8 mouse cellular contexts compared by ENCODE assay signal in genomic region chr11:77512891-77513810, GRCm38 (mm10). TPM values are rescaled to one million over a fixed set of nuclear protein-coding genes. Genes with fewer than 3 reads are reported as not detected.
DNase-seq lines count a peak whose midpoint lies in the region; ATAC-seq lines count a peak whose summit lies in the region.

No protein-coding gene starts in this region.

- no peaks in the 10 kb centered on the region for H3K9me3 ChIP-seq in forebrain, embryonic 13.5 days (replicated peaks)

- H3K36me3 ChIP-seq in forebrain, embryonic 13.5 days (ENCODE audit: poor library complexity, severe bottlenecking): peaks cover 6% of the 10 kb centered on the region; the same call in 1 of the 2 replicates

- ATAC-seq in cerebellum, adult (ENCODE audit: insufficient number of reproducible peaks, low FRiP score, low TSS enrichment): 0 out of 2 replicates have a peak, but pooled peaks have one; percentile 36
- peak; percentile 68 for ATAC-seq in forebrain, embryonic 13.5 days
- ATAC-seq in megakaryocyte, adult 5-6 weeks (ENCODE audit: poor library complexity, severe bottlenecking): peak; percentile 57

- peak overlapping the region; percentile 95 for H3K4me2 ChIP-seq in forebrain, embryonic 13.5 days

- H3K4me3 ChIP-seq in forebrain, embryonic 13.5 days: peak overlapping the region; percentile 56

- under 1% methylated on average over 47 of the region's 84 CpGs for WGBS in forebrain, embryonic 13.5 days

- peak overlapping the region; percentile 68 for H3K9ac ChIP-seq in forebrain, embryonic 13.5 days

- peaks cover 29% of the 10 kb centered on the region for H3K27me3 ChIP-seq in forebrain, embryonic 13.5 days

- H3K4me1 ChIP-seq in forebrain, embryonic 13.5 days: peaks cover 46% of the 10 kb centered on the region

- peak; percentile 95 for DNase-seq in NIH3T3 (ENCODE audit: low read depth)
- DNase-seq in heart, postnatal 4 days: peak; percentile 91
- peak; percentile 59 to 76 for DNase-seq in layer of hippocampus, postnatal 14 days (ENCODE audit: low spot score in 2 of 2)
- DNase-seq in right cerebral cortex, postnatal 25 days: peak; percentile 73
- peak; percentile 94 for DNase-seq in yolk sac, embryonic 10.5 days (ENCODE audit: low spot score)

- no peak overlapping the region for H3K27ac ChIP-seq in forebrain, embryonic 13.5 days

RNA-seq across cellular contexts. Expression of gene Abhd15, which starts 1.8 kb away (rescaled TPM):
- 3.0 and 3.8 TPM in 2 replicates for polyA plus RNA-seq in forebrain, embryonic 13.5 days (2015; fragmentation: Nextera tagmentation; extraction: Ambion mirVana)
- total RNA-seq in heart, postnatal 4 days (2021): 1 to 10 TPM; 1.4 to 1.5 TPM
- 1 to 10 TPM; 1.9 to 2.4 TPM for total RNA-seq in layer of hippocampus, postnatal 14 days (2021)
- total RNA-seq in megakaryocyte, adult 5-6 weeks (2015): 6.8 and 8.3 TPM in 2 replicates
- total RNA-seq in megakaryocyte, adult 5-6 weeks (2017): 13.8 and 17.0 TPM in 2 replicates

RNA-seq across cellular contexts. Expression of gene Trp53i13, which starts 2.6 kb away (rescaled TPM):
- 19.7 and 20.9 TPM in 2 replicates for polyA plus RNA-seq in forebrain, embryonic 13.5 days (2015; fragmentation: Nextera tagmentation; extraction: Ambion mirVana)
- 10 to 100 TPM; 12.0 to 13.7 TPM for total RNA-seq in heart, postnatal 4 days (2021)
- 1 to 10 TPM; 5.8 to 6.7 TPM for total RNA-seq in layer of hippocampus, postnatal 14 days (2021)
- 6.2 and 6.5 TPM in 2 replicates for total RNA-seq in megakaryocyte, adult 5-6 weeks (2015)
- total RNA-seq in megakaryocyte, adult 5-6 weeks (2017): 5.0 and 5.8 TPM in 2 replicates

RNA-seq across cellular contexts. Expression of gene Gm10392, which starts 5.8 kb away (rescaled TPM):
- polyA plus RNA-seq in forebrain, embryonic 13.5 days (2015; fragmentation: Nextera tagmentation; extraction: Ambion mirVana): 0.12 and 0.16 TPM in 2 replicates
- total RNA-seq in heart, postnatal 4 days (2021): not detected
- total RNA-seq in layer of hippocampus, postnatal 14 days (2021): not detected
- total RNA-seq in megakaryocyte, adult 5-6 weeks (2015): not detected in 2 replicates
- 0.51 and 1.8 TPM in 2 replicates for total RNA-seq in megakaryocyte, adult 5-6 weeks (2017)

RNA-seq across cellular contexts. Expression of gene Git1, which starts 19.8 kb away (rescaled TPM):
- 12.9 and 14.6 TPM in 2 replicates for polyA plus RNA-seq in forebrain, embryonic 13.5 days (2015; fragmentation: Nextera tagmentation; extraction: Ambion mirVana)
- 10 to 100 TPM; 76.8 to 81.0 TPM for total RNA-seq in heart, postnatal 4 days (2021)
- 100 to 1,000 TPM; 164 to 177 TPM for total RNA-seq in layer of hippocampus, postnatal 14 days (2021)
- total RNA-seq in megakaryocyte, adult 5-6 weeks (2015): 17.6 and 20.0 TPM in 2 replicates
- total RNA-seq in megakaryocyte, adult 5-6 weeks (2017): 12.3 and 18.7 TPM in 2 replicates

RNA-seq across cellular contexts. Expression of gene Ankrd13b, which starts 23.7 kb away (rescaled TPM):
- polyA plus RNA-seq in forebrain, embryonic 13.5 days (2015; fragmentation: Nextera tagmentation; extraction: Ambion mirVana): 18.0 and 18.7 TPM in 2 replicates
- total RNA-seq in heart, postnatal 4 days (2021): 10 to 100 TPM; 17.3 to 17.4 TPM
- 100 to 1,000 TPM; 122 TPM for total RNA-seq in layer of hippocampus, postnatal 14 days (2021)
- total RNA-seq in megakaryocyte, adult 5-6 weeks (2015): 2.0 and 2.1 TPM in 2 replicates
- 2.8 and 9.1 TPM in 2 replicates for total RNA-seq in megakaryocyte, adult 5-6 weeks (2017)
